Mouse (Mus musculus) lung, embryonic 14.5 days (tissue): ENCODE measurements around the gene Oas1c. TPM values are rescaled to one million over a fixed set of nuclear protein-coding genes. Genes with fewer than 3 reads are reported as not detected.
"Not testable (repeated sequence)": the region's sequence is repeated elsewhere in the genome, so short reads cannot be mapped to it uniquely, and the experiment has no call there.

Source experiments
- ATAC-seq: fragments of 200-750 bp; cut with Nextera tagmentation; 2 replicates; pipeline ENCODE4 v1.8.0; 2017; ENCODE audit warnings: mild to moderate bottlenecking, moderate TSS enrichment, moderate library complexity; ENCODE audit not compliant: insufficient read depth
- DNase-seq: peaks from one replicate; pipeline ENCODE4 v3.0.0-alpha.2; 2015
- H3K27ac ChIP-seq: fragments of 300-500 bp; sonication (generic); 2 replicates; pipeline ENCODE4 v1.5.1; 2014; ENCODE audit warnings: low read depth, mild to moderate bottlenecking, moderate library complexity
- H3K27me3 ChIP-seq: fragments of 300-500 bp; sonication (generic); 2 replicates; pipeline ENCODE4 v1.6.1; 2014; ENCODE audit warnings: low read length, control low read depth; ENCODE audit not compliant: insufficient read depth
- H3K36me3 ChIP-seq: fragments of 300-500 bp; sonication (generic); 2 replicates; pipeline ENCODE4 v1.6.1; 2014; ENCODE audit warnings: control low read depth; ENCODE audit not compliant: insufficient read depth
- H3K4me1 ChIP-seq: fragments of 300-500 bp; sonication (generic); 2 replicates; pipeline ENCODE4 v1.6.1; 2014; ENCODE audit warnings: antibody characterized with exemption, control low read depth; ENCODE audit not compliant: insufficient read depth
- H3K4me2 ChIP-seq: fragments of 300-500 bp; sonication (generic); 2 replicates; pipeline ENCODE4 v1.6.1; 2014; ENCODE audit warnings: mild to moderate bottlenecking
- H3K4me3 ChIP-seq: fragments of 300-500 bp; sonication (generic); 2 replicates; pipeline ENCODE4 v1.5.1; 2014; ENCODE audit warnings: low read depth, low read length
- H3K9ac ChIP-seq: fragments of 300-500 bp; sonication (generic); 2 replicates; pipeline ENCODE4 v1.6.1; 2014
- H3K9me3 ChIP-seq: fragments of 300-500 bp; sonication (generic); 2 replicates; pipeline ENCODE4 v1.6.1; 2016; ENCODE audit warnings: low read depth, low read length, control low read depth
- CTCF ChIP-seq: IDR thresholded peaks from 2 replicates; pipeline ENCODE4 v1.5.1; 2016; ENCODE audit warnings: antibody characterized with exemption, low read depth
- WGBS: fragments of 180-500 bp; shearing (Covaris S2); extraction: QIAGEN DNeasy Blood & Tissue Kit; methylation state at CpG from one replicate; pipeline ENCODE4 v1.1.7; 2014; 5-methylcytosine and 5-hydroxymethylcytosine counted together
- polyA plus RNA-seq: library from polyadenylated mRNA; unstranded; fragments of >200 nt; fragmentation: Nextera tagmentation; extraction: Ambion mirVana; gene quantifications from 2 replicates; pipeline ENCODE4 v1.2.1, GENCODE M21; 2014

Oas1c gene
- polyA plus RNA-seq, 1 experiment from 2014 or later = 0.68 TPM

DNA sequence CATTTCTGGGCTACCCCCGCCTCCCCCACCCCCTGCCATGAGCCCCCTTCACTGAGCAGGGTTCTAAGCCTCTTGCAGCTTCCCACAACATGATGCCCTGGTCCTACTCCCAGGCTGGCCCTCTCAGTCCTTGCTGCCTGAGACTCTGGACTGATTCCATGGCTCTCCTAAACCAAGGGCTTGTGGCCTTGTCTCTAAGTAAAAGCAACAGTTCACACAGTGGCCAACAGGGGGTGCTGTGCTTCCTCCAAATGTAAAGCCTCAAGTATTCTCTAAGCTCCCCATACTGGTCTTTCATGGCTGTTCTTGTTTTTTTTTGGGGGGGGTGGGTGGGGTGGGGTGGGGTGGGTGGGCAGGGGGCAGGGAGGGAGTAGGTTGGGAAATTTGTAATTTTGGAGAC, 5.9 kb downstream of the Oas1c start:
- H3K27me3 ChIP-seq = no peaks in the 10 kb centered on the region
- H3K4me1 ChIP-seq = no peaks in the 10 kb centered on the region
- H3K27ac ChIP-seq = no peak overlapping the region
- ATAC-seq (no peak), DNase-seq (peak; percentile 63)
- H3K9ac ChIP-seq = no peak overlapping the region
- no peaks in the 10 kb centered on the region for H3K36me3 ChIP-seq
- WGBS = 86% methylated on average over 1 of the region's 1 CpGs
- TF ChIP-seq CTCF = peak; percentile 64
- no peak overlapping the region for H3K4me3 ChIP-seq
- H3K4me2 ChIP-seq = no peak overlapping the region
- no peaks in the 10 kb centered on the region for H3K9me3 ChIP-seq

DNA sequence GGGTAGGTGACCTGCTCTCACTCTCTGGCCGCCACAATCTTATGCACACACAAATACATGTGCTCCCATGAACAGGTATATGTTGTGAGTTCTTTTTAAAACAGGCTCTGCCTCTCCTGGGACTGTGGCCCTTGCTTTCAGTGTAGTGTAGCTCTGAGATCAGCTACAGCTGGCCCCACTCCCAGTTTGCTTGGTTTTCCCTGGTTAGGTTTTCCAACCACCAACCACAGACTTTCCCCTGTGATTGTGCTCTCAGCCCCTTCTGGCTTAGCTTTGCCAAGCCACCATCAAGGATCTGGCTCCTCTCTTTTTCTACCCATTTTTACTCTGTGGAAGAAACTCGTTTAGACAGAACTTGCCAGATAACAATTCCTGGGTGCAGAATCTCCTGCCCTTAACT, 8.7 kb downstream of the Oas1c start:
- Histone ChIP-seq H3K4me1 (no peaks in the 10 kb centered on the region), H3K9ac (no peak overlapping the region), H3K27me3 (no peaks in the 10 kb centered on the region), H3K36me3 (no peaks in the 10 kb centered on the region), H3K27ac (no peak overlapping the region), H3K9me3 (no peaks in the 10 kb centered on the region), H3K4me2 (no peak overlapping the region), H3K4me3 (no peak overlapping the region)
- DNase-seq (no peak), ATAC-seq (no peak)
- no peak for TF ChIP-seq CTCF
- WGBS = 61% methylated on average over 2 of the region's 2 CpGs

DNA sequence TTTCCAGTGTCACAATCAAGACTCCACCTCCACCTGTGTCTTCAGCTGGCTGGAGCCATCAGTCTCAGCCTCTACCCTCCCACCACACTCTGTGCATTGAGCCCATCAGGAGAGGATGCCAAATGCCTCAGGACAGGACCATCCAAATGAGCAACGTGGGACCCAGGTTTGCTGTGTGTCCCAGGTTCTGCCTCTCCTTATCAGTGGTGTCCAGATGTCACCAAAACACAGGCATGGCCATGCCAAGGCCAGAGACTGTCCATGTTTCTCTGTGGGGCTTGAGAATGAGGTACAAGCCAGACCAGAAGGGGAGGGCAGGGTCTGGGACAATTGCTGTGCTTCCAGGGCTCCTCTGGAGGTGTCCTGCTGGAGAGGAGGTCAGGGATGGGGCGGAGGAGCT, 13.4 kb downstream of the Oas1c start:
- H3K9me3 ChIP-seq, H3K4me1 ChIP-seq, H3K4me2 ChIP-seq, ATAC-seq, H3K4me3 ChIP-seq, DNase-seq, H3K9ac ChIP-seq, H3K36me3 ChIP-seq, H3K27me3 ChIP-seq, H3K27ac ChIP-seq: not testable (repeated sequence)
- WGBS = 71% methylated on average over 2 of the region's 2 CpGs

DNA sequence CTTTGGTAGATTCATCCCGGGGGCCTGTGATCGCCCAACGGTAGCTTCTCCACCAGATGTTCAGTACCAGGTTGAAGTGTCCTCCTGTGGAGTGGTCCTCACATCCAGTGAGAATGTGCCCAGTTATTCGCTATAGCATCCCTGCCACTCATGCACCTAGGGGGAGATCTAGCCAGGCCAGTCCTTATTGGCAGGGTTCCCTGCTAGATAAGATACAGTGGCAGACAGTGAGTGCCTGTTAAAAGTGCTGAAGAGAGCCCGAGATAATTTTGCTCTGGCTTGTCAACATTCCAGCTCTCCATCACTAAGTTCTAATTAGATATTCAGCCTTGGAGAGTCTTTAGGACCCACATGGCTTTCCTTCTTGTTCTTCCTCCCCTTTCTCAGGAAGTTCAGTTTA, 14.2 kb downstream of the Oas1c start:
- H3K9ac ChIP-seq, H3K27ac ChIP-seq: not testable (repeated sequence)
- WGBS = 64% methylated on average over 5 of the region's 5 CpGs

DNA sequence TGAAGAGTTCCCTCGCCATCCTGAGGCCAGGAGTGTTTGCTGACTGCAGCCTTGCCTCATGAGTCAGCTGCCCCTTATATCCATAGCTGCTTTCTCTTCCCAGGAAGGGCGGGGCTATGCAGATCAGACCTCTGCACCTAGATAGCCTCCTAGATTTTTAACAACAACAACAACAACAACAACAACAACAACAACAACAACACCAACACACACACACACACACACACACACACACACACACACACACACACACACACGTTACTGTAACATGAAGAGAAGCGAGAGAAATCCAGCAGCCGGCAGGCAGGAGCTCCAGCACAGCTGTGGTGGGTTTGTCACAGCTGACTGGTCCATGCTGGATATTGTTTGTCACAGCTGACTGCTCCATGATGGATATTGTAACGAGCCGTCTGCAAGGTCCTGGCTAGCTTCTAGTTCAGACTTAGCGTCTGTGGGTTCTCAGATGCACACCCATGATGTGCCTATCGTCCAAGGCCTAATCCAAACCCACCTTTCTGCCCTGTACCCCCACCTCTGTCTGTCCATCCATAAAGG, 16.8 kb downstream of the Oas1c start, which contains the start of gene Oas1e:
TSS of gene Oas1e (minus strand) at position 51 of the 555 bp plus-strand sequence.
- ATAC-seq (peak; percentile 54; the same call in 1 of the 2 replicates), DNase-seq (peak; percentile 52)
- not testable (repeated sequence) for H3K9ac ChIP-seq, H3K27me3 ChIP-seq, H3K27ac ChIP-seq, H3K4me2 ChIP-seq, H3K4me3 ChIP-seq, H3K36me3 ChIP-seq, H3K9me3 ChIP-seq, H3K4me1 ChIP-seq
- WGBS = 37% methylated on average over 9 of the region's 9 CpGs

More for the DNA sequence above, 14.2 kb downstream of the Oas1c start:
- H3K4me2 ChIP-seq, H3K4me1 ChIP-seq, ATAC-seq, H3K27me3 ChIP-seq, H3K36me3 ChIP-seq, H3K9me3 ChIP-seq, DNase-seq, H3K4me3 ChIP-seq: not testable (repeated sequence)

DNA sequence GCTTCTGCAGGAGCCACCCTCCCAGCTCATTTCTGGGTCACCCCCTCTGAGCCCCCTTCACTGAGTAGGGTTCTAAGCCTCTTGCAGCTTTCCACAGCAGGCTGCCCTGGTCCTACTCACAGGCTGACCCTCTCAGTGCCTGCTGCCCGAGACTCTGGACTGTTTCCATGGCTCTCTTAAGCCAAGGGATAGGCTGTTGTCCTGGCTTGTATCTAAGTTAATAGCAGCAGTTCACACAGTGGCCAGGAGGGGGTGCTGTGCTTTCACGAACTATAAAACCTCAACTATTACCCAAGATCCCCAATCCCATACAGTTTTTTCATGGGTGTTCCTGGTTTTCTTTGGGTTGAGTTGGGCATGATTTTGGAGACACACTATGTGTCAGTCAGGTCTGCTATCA, 19.3 kb downstream of the Oas1c start:
- Histone ChIP-seq H3K4me3 (no peak overlapping the region), H3K27me3 (no peaks in the 10 kb centered on the region), H3K9ac (no peak overlapping the region), H3K36me3 (no peaks in the 10 kb centered on the region), H3K27ac (no peak overlapping the region), H3K9me3 (no peaks in the 10 kb centered on the region), H3K4me2 (no peak overlapping the region), H3K4me1 (no peaks in the 10 kb centered on the region)
- 21% methylated on average over 2 of the region's 2 CpGs for WGBS
- peak; percentile 71 for TF ChIP-seq CTCF
- ATAC-seq = no peak
- peak; percentile 65 for DNase-seq

DNA sequence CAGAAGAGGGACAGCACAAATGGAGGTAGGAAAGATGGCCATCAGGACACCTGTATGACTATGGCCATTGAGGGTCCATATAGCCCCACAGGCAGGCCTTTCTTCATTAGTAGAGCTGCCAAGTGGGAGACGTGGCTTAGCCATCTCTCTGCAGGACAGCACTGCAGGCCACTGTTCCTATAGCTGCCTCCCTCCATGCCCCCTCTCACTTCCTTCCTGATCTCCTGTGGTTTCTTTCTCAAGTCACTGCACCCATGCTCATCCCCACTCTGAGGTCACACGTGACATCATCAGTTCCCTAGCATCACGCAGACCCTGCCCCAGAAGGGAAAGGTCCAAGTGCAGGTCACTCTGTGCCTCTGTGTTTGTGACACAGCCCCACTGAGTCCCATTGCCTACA, 25.3 kb downstream of the Oas1c start:
- no peak overlapping the region for H3K4me3 ChIP-seq
- no peak overlapping the region for H3K9ac ChIP-seq
- WGBS = 58% methylated on average over 3 of the region's 3 CpGs
- ATAC-seq (no peak), DNase-seq (no peak)
- no peaks in the 10 kb centered on the region for H3K9me3 ChIP-seq
- H3K36me3 ChIP-seq = no peaks in the 10 kb centered on the region
- no peak overlapping the region for H3K4me2 ChIP-seq
- H3K4me1 ChIP-seq = no peaks in the 10 kb centered on the region
- no peak overlapping the region for H3K27ac ChIP-seq
- TF ChIP-seq CTCF = no peak
- H3K27me3 ChIP-seq = no peaks in the 10 kb centered on the region

DNA sequence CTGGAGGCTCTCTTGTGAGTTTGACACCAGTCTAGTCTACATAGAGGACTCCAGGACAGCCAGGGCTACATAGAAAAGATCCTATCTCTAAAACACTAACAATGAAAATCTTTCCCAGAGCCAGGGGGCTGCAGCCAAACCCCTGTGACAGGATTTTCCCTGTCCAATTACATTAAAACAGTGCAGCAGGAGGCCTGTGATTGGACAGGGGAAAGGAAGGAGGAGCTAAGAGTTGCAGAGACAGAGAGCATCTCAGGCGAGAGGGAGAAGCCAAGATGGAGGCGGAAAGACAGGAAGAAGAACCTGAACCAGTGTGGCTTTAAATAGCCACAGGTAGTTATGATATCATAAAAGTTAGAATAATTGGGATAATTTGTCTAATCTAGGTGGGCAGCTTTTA, 29.9 kb downstream of the Oas1c start:
- Histone ChIP-seq H3K9ac (no peak overlapping the region), H3K27ac (no peak overlapping the region), H3K4me3 (no peak overlapping the region), H3K4me2 (no peak overlapping the region), H3K27me3 (no peaks in the 10 kb centered on the region), H3K4me1 (no peaks in the 10 kb centered on the region), H3K9me3 (no peaks in the 10 kb centered on the region), H3K36me3 (no peaks in the 10 kb centered on the region)
- DNase-seq (no peak), ATAC-seq (no peak)
- 60% methylated on average over 2 of the region's 2 CpGs for WGBS
- no peak for TF ChIP-seq CTCF
